Mouse (Mus musculus): ENCODE results near the gene Tuba1a. TPM values are rescaled to one million over a fixed set of nuclear protein-coding genes. Genes with fewer than 3 reads are reported as not detected.

Tuba1a gene
- polyA plus RNA-seq, 2 experiments = 44.7 to 69.0 TPM

- H3K4me3 ChIP-seq (ENCODE audit: insufficient read depth in 1 of 2, low read depth in 2 of 2, low read length in 2 of 2) = no peak overlapping the region
- no peak overlapping the region for H3K4me2 ChIP-seq (ENCODE audit: low read depth)
- no peak for DNase-seq (ENCODE audit: low read depth in 3 of 3, low spot score in 3 of 3)
- H3K36me3 ChIP-seq (replicated peaks; ENCODE audit: control insufficient read depth, insufficient read depth, low read depth) = no peaks in the 10 kb centered on the region
- no peak for TF ChIP-seq EP300 (IDR thresholded peaks at IDR 0.05; ENCODE audit: low read depth)
- no peak for TF ChIP-seq CTCF (IDR thresholded peaks at IDR 0.05; ENCODE audit: low read depth)
- H3K9me3 ChIP-seq (ENCODE audit: control insufficient read depth, low read length) = no peaks in the 10 kb centered on the region
- no peak overlapping the region for H3K27ac ChIP-seq
- H3K4me1 ChIP-seq (replicated peaks; ENCODE audit: control insufficient read depth in 2 of 2, insufficient read depth in 2 of 2, low read length in 1 of 2) = peaks cover 0 to 5% of the 10 kb centered on the region in 2 experiments; a peak in 2 of 4 replicates
- 70% methylated on average over 5 of the region's 5 CpGs for WGBS (ENCODE audit: insufficient replicate concordance)
- H3K27me3 ChIP-seq (ENCODE audit: control insufficient read depth, insufficient read depth, low read length) = peaks cover 12% of the 10 kb centered on the region
- H3K9ac ChIP-seq (replicated peaks) = no peak overlapping the region
- no peak for ATAC-seq (ENCODE audit: insufficient read depth)
Measured at GRCm38 (mm10) chr15:98957475-98957874, 4.0 kb upstream of the Tuba1a start.

- no peak overlapping the region for H3K4me2 ChIP-seq (ENCODE audit: low read depth)
- DNase-seq (ENCODE audit: low read depth in 3 of 3, low spot score in 3 of 3) (no peak), ATAC-seq (ENCODE audit: insufficient read depth) (no peak)
- H3K9me3 ChIP-seq (ENCODE audit: control insufficient read depth, low read length) = no peaks in the 10 kb centered on the region
- no peaks in the 10 kb centered on the region for H3K36me3 ChIP-seq (replicated peaks; ENCODE audit: control insufficient read depth, insufficient read depth, low read depth)
- peaks cover 12% of the 10 kb centered on the region for H3K27me3 ChIP-seq (ENCODE audit: control insufficient read depth, insufficient read depth, low read length)
- peaks cover 2 to 10% of the 10 kb centered on the region in 2 experiments; a peak in 3 of 4 replicates for H3K4me1 ChIP-seq (replicated peaks; ENCODE audit: control insufficient read depth in 2 of 2, insufficient read depth in 2 of 2, low read length in 1 of 2)
- 85% methylated on average over 4 of the region's 4 CpGs for WGBS (ENCODE audit: insufficient replicate concordance)
- no peak overlapping the region for H3K4me3 ChIP-seq (ENCODE audit: insufficient read depth in 1 of 2, low read depth in 2 of 2, low read length in 2 of 2)
- H3K27ac ChIP-seq = no peak overlapping the region
- H3K9ac ChIP-seq (replicated peaks) = no peak overlapping the region
- TF ChIP-seq CTCF (IDR thresholded peaks at IDR 0.05; ENCODE audit: low read depth) (no peak), EP300 (IDR thresholded peaks at IDR 0.05; ENCODE audit: low read depth) (no peak)
Measured at GRCm38 (mm10) chr15:98956000-98956399, 2.5 kb upstream of the Tuba1a start.

GRCm38 (mm10) chr15:98955324-98955723 lies 1.8 kb upstream of the Tuba1a start:
- no peak for ATAC-seq (ENCODE audit: insufficient read depth)
- no peak overlapping the region for H3K4me3 ChIP-seq (ENCODE audit: insufficient read depth in 1 of 2, low read depth in 2 of 2, low read length in 2 of 2)
- 66% methylated on average over 4 of the region's 4 CpGs for WGBS (ENCODE audit: insufficient replicate concordance)
- H3K36me3 ChIP-seq (replicated peaks; ENCODE audit: control insufficient read depth, insufficient read depth, low read depth) = no peaks in the 10 kb centered on the region
- H3K27me3 ChIP-seq (ENCODE audit: control insufficient read depth, insufficient read depth, low read length) = peaks cover 12% of the 10 kb centered on the region
- H3K4me2 ChIP-seq (ENCODE audit: low read depth) = no peak overlapping the region
- H3K27ac ChIP-seq = no peak overlapping the region
- no peak overlapping the region for H3K9ac ChIP-seq (replicated peaks)
- H3K4me1 ChIP-seq (replicated peaks; ENCODE audit: control insufficient read depth in 2 of 2, insufficient read depth in 2 of 2, low read length in 1 of 2) = peaks cover 2 to 10% of the 10 kb centered on the region in 2 experiments; a peak in 3 of 4 replicates
- no peaks in the 10 kb centered on the region for H3K9me3 ChIP-seq (ENCODE audit: control insufficient read depth, low read length)
- no peak for DNase-seq (ENCODE audit: low read depth in 3 of 3, low spot score in 3 of 3)
- TF ChIP-seq EP300 (IDR thresholded peaks at IDR 0.05; ENCODE audit: low read depth) = no peak
- no peak for TF ChIP-seq CTCF (IDR thresholded peaks at IDR 0.05; ENCODE audit: low read depth)

GRCm38 (mm10) chr15:98954425-98955253 lies 1.1 kb upstream of the Tuba1a start:
- Histone ChIP-seq H3K4me3 (ENCODE audit: insufficient read depth in 1 of 2, low read depth in 2 of 2, low read length in 2 of 2) (no peak overlapping the region), H3K27ac (no peak overlapping the region), H3K4me2 (ENCODE audit: low read depth) (no peak overlapping the region), H3K4me1 (replicated peaks; ENCODE audit: control insufficient read depth in 2 of 2, insufficient read depth in 2 of 2, low read length in 1 of 2) (peaks cover 2 to 9% of the 10 kb centered on the region in 2 experiments; a peak in 3 of 4 replicates), H3K27me3 (ENCODE audit: control insufficient read depth, insufficient read depth, low read length) (peaks cover 12% of the 10 kb centered on the region), H3K9me3 (ENCODE audit: control insufficient read depth, low read length) (no peaks in the 10 kb centered on the region), H3K9ac (replicated peaks) (no peak overlapping the region), H3K36me3 (replicated peaks; ENCODE audit: control insufficient read depth, insufficient read depth, low read depth) (no peaks in the 10 kb centered on the region)
- 40% methylated on average over 14 of the region's 14 CpGs for WGBS (ENCODE audit: insufficient replicate concordance)
- TF ChIP-seq EP300 (IDR thresholded peaks at IDR 0.05; ENCODE audit: low read depth) (no peak), CTCF (IDR thresholded peaks at IDR 0.05; ENCODE audit: low read depth) (no peak)
- ATAC-seq (ENCODE audit: insufficient read depth) = no peak
- no peak for DNase-seq (ENCODE audit: low read depth in 3 of 3, low spot score in 3 of 3)

GRCm38 (mm10) chr15:98952751-98953400 lies 627 bp downstream of the Tuba1a start:
- H3K4me1 ChIP-seq (replicated peaks; ENCODE audit: control insufficient read depth in 2 of 2, insufficient read depth in 2 of 2, low read length in 1 of 2) = peaks cover 2 to 8% of the 10 kb centered on the region in 2 experiments; a peak in 3 of 4 replicates
- WGBS (ENCODE audit: insufficient replicate concordance) = under 1% methylated on average over 41 of the region's 41 CpGs
- no peak overlapping the region for H3K27ac ChIP-seq
- peak overlapping the region; percentile 85 for H3K4me2 ChIP-seq (ENCODE audit: low read depth)
- TF ChIP-seq CTCF (IDR thresholded peaks at IDR 0.05; ENCODE audit: low read depth) (peak; percentile 66), EP300 (IDR thresholded peaks at IDR 0.05; ENCODE audit: low read depth) (0 out of 2 replicates have a peak, but pooled peaks have one; percentile 13)
- H3K9me3 ChIP-seq (ENCODE audit: control insufficient read depth, low read length) = no peaks in the 10 kb centered on the region
- peak; percentile 71 for ATAC-seq (ENCODE audit: insufficient read depth)
- H3K36me3 ChIP-seq (replicated peaks; ENCODE audit: control insufficient read depth, insufficient read depth, low read depth) = no peaks in the 10 kb centered on the region
- H3K4me3 ChIP-seq (ENCODE audit: insufficient read depth in 1 of 2, low read depth in 2 of 2, low read length in 2 of 2) = peak overlapping the region; percentile 71 to 87
- peaks cover 12% of the 10 kb centered on the region for H3K27me3 ChIP-seq (ENCODE audit: control insufficient read depth, insufficient read depth, low read length)
- peak in 1 of 3 experiments; percentile 38 for DNase-seq (ENCODE audit: low read depth in 3 of 3, low spot score in 3 of 3)
- H3K9ac ChIP-seq (replicated peaks) = peak overlapping the region; percentile 68
